Mouse (Mus musculus): ENCODE results near the gene Ces1b. TPM values are rescaled to one million over a fixed set of nuclear protein-coding genes. Genes with fewer than 3 reads are reported as not detected.

Gene Ces1b
- 0.13 TPM in 2 replicates for polyA plus RNA-seq (2015; fragmentation: Nextera tagmentation; extraction: Ambion mirVana)

DNA sequence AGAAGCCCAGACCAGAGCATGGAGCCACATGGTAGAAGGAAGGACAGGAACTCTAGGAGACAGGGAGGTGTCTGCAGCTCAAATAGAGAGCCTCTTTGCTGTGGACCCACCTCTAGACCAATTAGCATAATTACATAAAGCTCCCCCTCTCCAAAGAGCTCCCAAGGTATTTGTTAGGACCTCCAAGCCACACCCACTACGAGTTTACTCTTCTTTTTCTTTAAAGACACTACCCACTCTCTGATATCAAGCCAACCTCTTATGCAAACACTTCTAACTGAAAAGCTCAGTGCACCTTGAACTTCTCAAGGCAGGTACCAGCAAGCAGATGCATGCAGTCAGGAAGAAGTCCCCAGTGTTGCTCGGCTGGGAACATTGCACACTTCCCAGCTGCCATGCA, at the start of gene Ces1b:
Ces1b (minus strand) TSS at position 131 of the 400 bp plus-strand sequence.
- WGBS: 41% methylated on average over 2 of the region's 2 CpGs
- H3K36me3 ChIP-seq (ENCODE audit: control insufficient read depth, insufficient read depth, low read length): no peaks in the 10 kb centered on the region
- TF ChIP-seq CTCF (IDR thresholded peaks at IDR 0.05; ENCODE audit: low read depth) (no peak), EP300 (optimal IDR thresholded peaks at IDR 0.05) (no peak)
- H3K4me2 ChIP-seq (replicated peaks; ENCODE audit: low read depth): no peak within 1 kb of the TSS
- H3K9ac ChIP-seq (ENCODE audit: low read length): no peak within 1 kb of the TSS
- DNase-seq (ENCODE audit: low spot score) (no peak), ATAC-seq (ENCODE audit: low FRiP score, low TSS enrichment) (no peak)
- no peak within 1 kb of the TSS for H3K4me3 ChIP-seq (ENCODE audit: low read depth, low read length)
- H3K4me1 ChIP-seq (replicated peaks; ENCODE audit: control insufficient read depth, insufficient read depth): no peaks in the 10 kb centered on the region
- no peaks in the 10 kb centered on the region for H3K9me3 ChIP-seq (ENCODE audit: control insufficient read depth, low read length)
- H3K27ac ChIP-seq (replicated peaks): no peak within 1 kb of the TSS
- no peaks in the 10 kb centered on the region for H3K27me3 ChIP-seq (ENCODE audit: control insufficient read depth, insufficient read depth, low read length)

DNA sequence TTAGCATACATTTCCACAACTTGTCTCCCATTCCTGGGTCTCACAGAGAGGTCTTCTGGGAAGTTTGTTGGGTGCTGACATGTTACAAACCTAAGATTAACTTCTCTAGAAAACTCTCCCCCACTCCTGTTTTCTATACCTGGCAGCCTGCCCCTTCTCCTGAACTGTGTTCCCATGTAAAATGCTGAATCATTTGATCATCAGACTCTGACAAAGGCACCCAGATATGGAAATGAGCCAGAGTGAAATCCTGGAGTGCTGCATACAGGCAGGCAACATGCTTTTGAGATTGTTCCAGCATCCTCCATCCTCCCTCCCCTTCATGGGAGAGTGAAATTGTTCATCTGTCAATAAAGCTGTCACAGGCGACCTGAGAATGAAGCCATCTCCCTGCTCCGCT, 46.7 kb upstream of the Ces1b start:
- Histone ChIP-seq H3K27me3 (ENCODE audit: control insufficient read depth, insufficient read depth, low read length) (no peaks in the 10 kb centered on the region), H3K4me3 (ENCODE audit: low read depth, low read length) (no peak overlapping the region), H3K9me3 (ENCODE audit: control insufficient read depth, low read length) (no peaks in the 10 kb centered on the region), H3K27ac (replicated peaks) (no peak overlapping the region), H3K4me2 (replicated peaks; ENCODE audit: low read depth) (no peak overlapping the region), H3K36me3 (ENCODE audit: control insufficient read depth, insufficient read depth, low read length) (no peaks in the 10 kb centered on the region), H3K9ac (ENCODE audit: low read length) (no peak overlapping the region), H3K4me1 (replicated peaks; ENCODE audit: control insufficient read depth, insufficient read depth) (no peaks in the 10 kb centered on the region)
- 79% methylated on average over 2 of the region's 2 CpGs for WGBS
- ATAC-seq (ENCODE audit: low FRiP score, low TSS enrichment) (no peak), DNase-seq (ENCODE audit: low spot score) (no peak)
- TF ChIP-seq EP300 (optimal IDR thresholded peaks at IDR 0.05) (no peak), CTCF (IDR thresholded peaks at IDR 0.05; ENCODE audit: low read depth) (no peak)

- Histone ChIP-seq H3K27me3 (ENCODE audit: control insufficient read depth, insufficient read depth, low read length) (no peaks in the 10 kb centered on the region), H3K27ac (replicated peaks) (no peak overlapping the region), H3K4me3 (ENCODE audit: low read depth, low read length) (no peak overlapping the region), H3K4me2 (replicated peaks; ENCODE audit: low read depth) (no peak overlapping the region), H3K4me1 (replicated peaks; ENCODE audit: control insufficient read depth, insufficient read depth) (no peaks in the 10 kb centered on the region), H3K9ac (ENCODE audit: low read length) (no peak overlapping the region), H3K9me3 (ENCODE audit: control insufficient read depth, low read length) (no peaks in the 10 kb centered on the region), H3K36me3 (ENCODE audit: control insufficient read depth, insufficient read depth, low read length) (no peaks in the 10 kb centered on the region)
- DNase-seq (ENCODE audit: low spot score) (no peak), ATAC-seq (ENCODE audit: low FRiP score, low TSS enrichment) (no peak)
- 93% methylated on average over 1 of the region's 1 CpGs for WGBS
- TF ChIP-seq CTCF (IDR thresholded peaks at IDR 0.05; ENCODE audit: low read depth): no peak
- no peak for TF ChIP-seq EP300 (optimal IDR thresholded peaks at IDR 0.05)
Measured at GRCm38 (mm10) chr8:93122005-93122404, 42.2 kb upstream of the Ces1b start.

- TF ChIP-seq CTCF (IDR thresholded peaks at IDR 0.05; ENCODE audit: low read depth) (peak; percentile 84), EP300 (optimal IDR thresholded peaks at IDR 0.05) (no peak)
- DNase-seq (ENCODE audit: low spot score) (peak; percentile 53), ATAC-seq (ENCODE audit: low FRiP score, low TSS enrichment) (no peak)
- H3K4me3 ChIP-seq (ENCODE audit: low read depth, low read length): no peak overlapping the region
- no peak overlapping the region for H3K9ac ChIP-seq (ENCODE audit: low read length)
- H3K4me1 ChIP-seq (replicated peaks; ENCODE audit: control insufficient read depth, insufficient read depth): no peaks in the 10 kb centered on the region
- no peaks in the 10 kb centered on the region for H3K36me3 ChIP-seq (ENCODE audit: control insufficient read depth, insufficient read depth, low read length)
- H3K4me2 ChIP-seq (replicated peaks; ENCODE audit: low read depth): no peak overlapping the region
- H3K9me3 ChIP-seq (ENCODE audit: control insufficient read depth, low read length): no peaks in the 10 kb centered on the region
- no peak overlapping the region for H3K27ac ChIP-seq (replicated peaks)
- H3K27me3 ChIP-seq (ENCODE audit: control insufficient read depth, insufficient read depth, low read length): no peaks in the 10 kb centered on the region
Measured at GRCm38 (mm10) chr8:93095376-93095775, 15.6 kb upstream of the Ces1b start.

- no peaks in the 10 kb centered on the region for H3K9me3 ChIP-seq (ENCODE audit: control insufficient read depth, low read length)
- no peak for ATAC-seq (ENCODE audit: low FRiP score, low TSS enrichment)
- H3K4me3 ChIP-seq (ENCODE audit: low read depth, low read length): no peak overlapping the region
- H3K36me3 ChIP-seq (ENCODE audit: control insufficient read depth, insufficient read depth, low read length): no peaks in the 10 kb centered on the region
- no peak for DNase-seq (ENCODE audit: low spot score)
- no peak overlapping the region for H3K9ac ChIP-seq (ENCODE audit: low read length)
- no peaks in the 10 kb centered on the region for H3K27me3 ChIP-seq (ENCODE audit: control insufficient read depth, insufficient read depth, low read length)
- TF ChIP-seq CTCF (IDR thresholded peaks at IDR 0.05; ENCODE audit: low read depth) (no peak), EP300 (optimal IDR thresholded peaks at IDR 0.05) (no peak)
- WGBS: 46% methylated on average over 1 of the region's 1 CpGs
- H3K4me1 ChIP-seq (replicated peaks; ENCODE audit: control insufficient read depth, insufficient read depth): no peaks in the 10 kb centered on the region
- no peak overlapping the region for H3K27ac ChIP-seq (replicated peaks)
- H3K4me2 ChIP-seq (replicated peaks; ENCODE audit: low read depth): no peak overlapping the region
Measured at GRCm38 (mm10) chr8:93091324-93091723, 11.5 kb upstream of the Ces1b start.

DNA sequence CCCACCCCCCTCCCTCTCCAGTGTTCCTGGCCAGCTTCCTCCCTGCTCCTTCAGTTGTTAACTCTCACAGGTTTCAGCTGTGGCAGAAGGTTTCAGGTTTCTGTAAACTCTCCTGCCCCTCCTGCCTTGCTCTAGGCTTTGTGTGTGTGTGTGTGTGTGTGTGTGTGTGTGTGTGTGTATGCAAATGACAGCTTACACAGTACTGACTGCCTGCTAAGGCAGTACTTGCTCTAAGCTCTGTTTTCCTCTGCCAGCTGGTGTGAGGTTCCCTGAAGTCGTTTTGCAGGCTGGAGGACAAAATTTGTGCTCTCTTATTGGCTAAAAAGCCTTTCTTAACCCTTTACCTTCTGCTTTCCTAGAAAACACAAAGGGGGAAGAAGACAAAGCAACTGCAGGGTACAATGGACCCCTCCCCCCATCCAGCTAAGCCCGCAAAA, 8.9 kb upstream of the Ces1b start:
- H3K27ac ChIP-seq (replicated peaks): no peak overlapping the region
- H3K36me3 ChIP-seq (ENCODE audit: control insufficient read depth, insufficient read depth, low read length): no peaks in the 10 kb centered on the region
- DNase-seq (ENCODE audit: low spot score) (peak; percentile 44), ATAC-seq (ENCODE audit: low FRiP score, low TSS enrichment) (peak; percentile 76)
- H3K9ac ChIP-seq (ENCODE audit: low read length): no peak overlapping the region
- no peaks in the 10 kb centered on the region for H3K4me1 ChIP-seq (replicated peaks; ENCODE audit: control insufficient read depth, insufficient read depth)
- H3K27me3 ChIP-seq (ENCODE audit: control insufficient read depth, insufficient read depth, low read length): no peaks in the 10 kb centered on the region
- TF ChIP-seq CTCF (IDR thresholded peaks at IDR 0.05; ENCODE audit: low read depth): no peak
- TF ChIP-seq EP300 (optimal IDR thresholded peaks at IDR 0.05): no peak
- WGBS: 5% methylated on average over 2 of the region's 2 CpGs
- H3K4me2 ChIP-seq (replicated peaks; ENCODE audit: low read depth): 0 out of 2 replicates have a peak overlapping the region, but pooled peaks have one; percentile 3
- H3K9me3 ChIP-seq (ENCODE audit: control insufficient read depth, low read length): no peaks in the 10 kb centered on the region
- H3K4me3 ChIP-seq (ENCODE audit: low read depth, low read length): no peak overlapping the region
